Comparison of ENCODE assay signal across 16 mouse cellular contexts in genomic region chr4:47503045-47503444, GRCm38 (mm10). TPM values are rescaled to one million over a fixed set of nuclear protein-coding genes. Genes with fewer than 3 reads are reported as not detected.
DNase-seq lines count a peak whose midpoint lies in the region; ATAC-seq and TF ChIP-seq lines count a peak whose summit lies in the region.
"Had no signal": no experiment of that assay in that cellular context is flagged by ENCODE, and none has a peak within 500 bp of the region (broad histone marks: within the 10 kb centered on the region; RNA-seq: fewer than 3 reads in every experiment).

No protein-coding gene starts in this region.

- no peak overlapping the region for H3K9ac ChIP-seq in heart, embryonic 13.5 days
- H3K9ac ChIP-seq in intestine, embryonic 16.5 days (ENCODE audit: low read depth, low read length): no peak overlapping the region
- no peak overlapping the region for H3K9ac ChIP-seq in intestine, embryonic 15.5 days
- H3K9ac ChIP-seq: forebrain, embryonic 15.5 days; liver, embryonic 13.5 days; lung, embryonic 15.5 days had no signal

- TF ChIP-seq CTCF in Patski (IDR thresholded peaks at IDR 0.05): peak; percentile 10

- 0 out of 2 replicates have a peak overlapping the region, but pooled peaks have one; percentile 5 for H3K4me3 ChIP-seq in heart, embryonic 13.5 days
- H3K4me3 ChIP-seq in intestine, embryonic 16.5 days (ENCODE audit: low read length): no peak overlapping the region
- H3K4me3 ChIP-seq in intestine, embryonic 15.5 days (replicated peaks): no peak overlapping the region
- H3K4me3 ChIP-seq: erythroblast, embryonic 14.5 days; forebrain, embryonic 15.5 days; gastrocnemius, adult 2 months; heart, adult 2 months; liver, embryonic 13.5 days; lung, embryonic 15.5 days had no signal

- no peaks in the 10 kb centered on the region for H3K27me3 ChIP-seq in heart, embryonic 13.5 days (replicated peaks)
- H3K27me3 ChIP-seq in intestine, embryonic 16.5 days (replicated peaks; ENCODE audit: control insufficient read depth, insufficient read depth, low read length): no peaks in the 10 kb centered on the region
- no peaks in the 10 kb centered on the region for H3K27me3 ChIP-seq in intestine, embryonic 15.5 days (replicated peaks)
- H3K27me3 ChIP-seq in Patski: peaks cover 9% of the 10 kb centered on the region
- H3K27me3 ChIP-seq: forebrain, embryonic 15.5 days; liver, embryonic 13.5 days; lung, embryonic 15.5 days had no signal

- in situ Hi-C loops in Patski (cut with MboI; ENCODE audit: low pct_unique_long_range_greater_than_20kb): no loop called here

- H3K4me1 ChIP-seq in heart, embryonic 13.5 days: peaks cover 11% of the 10 kb centered on the region
- no peaks in the 10 kb centered on the region for H3K4me1 ChIP-seq in intestine, embryonic 16.5 days (ENCODE audit: control insufficient read depth, insufficient read depth, low read length)
- H3K4me1 ChIP-seq in intestine, embryonic 15.5 days (replicated peaks): 0 out of 2 replicates have a peak, but pooled peaks cover 1% of the 10 kb centered on the region
- H3K4me1 ChIP-seq: forebrain, embryonic 15.5 days; liver, embryonic 13.5 days; lung, embryonic 15.5 days had no signal

- no peak for DNase-seq in heart, adult 18-20 months
- peak; percentile 25 for DNase-seq in Muller cell, postnatal 12 days (ENCODE audit: inconsistent ontology term)
- no peak for DNase-seq in Patski (ENCODE audit: low read depth, low spot score)
- DNase-seq in lung, postnatal 14 days: no peak
- DNase-seq: liver, embryonic 13.5 days had no signal

- CTCF ChIA-PET in Patski (lab: Charles Lee): interaction anchor here (1.1 to 2.3 kb wide), 4 partner anchors 9 to 65 kb away, joined by 3 to 6 read pairs (median 3); partner anchors contain the start of genes Alg2 and Sec61b

- no peaks in the 10 kb centered on the region for H3K9me3 ChIP-seq in heart, embryonic 13.5 days
- H3K9me3 ChIP-seq in intestine, embryonic 16.5 days (ENCODE audit: control insufficient read depth, low read length): no peaks in the 10 kb centered on the region
- no peaks in the 10 kb centered on the region for H3K9me3 ChIP-seq in intestine, embryonic 15.5 days
- H3K9me3 ChIP-seq: forebrain, embryonic 15.5 days; liver, embryonic 13.5 days; lung, embryonic 15.5 days had no signal

- no peak for ATAC-seq in heart, embryonic 13.5 days (ENCODE audit: extremely low read depth, insufficient number of reproducible peaks, low FRiP score, low TSS enrichment)
- ATAC-seq in intestine, embryonic 16.5 days: no peak
- no peak for ATAC-seq in intestine, embryonic 15.5 days
- ATAC-seq in Patski: no peak
- ATAC-seq in inflammation-experienced regulatory T-cells, adult 6 months: no peak
- ATAC-seq: intestine, postnatal 0 days had no signal

- no peaks in the 10 kb centered on the region for H3K36me3 ChIP-seq in heart, embryonic 13.5 days
- H3K36me3 ChIP-seq in intestine, embryonic 16.5 days (ENCODE audit: control insufficient read depth, insufficient read depth, low read length): no peaks in the 10 kb centered on the region
- H3K36me3 ChIP-seq in intestine, embryonic 15.5 days: no peaks in the 10 kb centered on the region
- H3K36me3 ChIP-seq: forebrain, embryonic 15.5 days; liver, embryonic 13.5 days; lung, embryonic 15.5 days had no signal

- H3K4me2 ChIP-seq in heart, embryonic 13.5 days: peak overlapping the region; percentile 47
- H3K4me2 ChIP-seq in intestine, embryonic 16.5 days (ENCODE audit: low read depth, low read length): 0 out of 2 replicates have a peak overlapping the region, but pooled peaks have one; percentile 4
- no peak overlapping the region for H3K4me2 ChIP-seq in intestine, embryonic 15.5 days (replicated peaks)
- H3K4me2 ChIP-seq: forebrain, embryonic 15.5 days; liver, embryonic 13.5 days; lung, embryonic 15.5 days had no signal

- WGBS in heart, embryonic 13.5 days: 68% methylated on average over 6 of the region's 6 CpGs
- 77% methylated on average over 6 of the region's 6 CpGs for WGBS in intestine, embryonic 16.5 days
- WGBS in intestine, embryonic 15.5 days: 73% methylated on average over 6 of the region's 6 CpGs

- POLR2A ChIA-PET in Patski (lab: Charles Lee): no interaction called here

- no peak overlapping the region for H3K27ac ChIP-seq in heart, embryonic 13.5 days (replicated peaks)
- no peak overlapping the region for H3K27ac ChIP-seq in intestine, embryonic 16.5 days (ENCODE audit: low read length)
- no peak overlapping the region for H3K27ac ChIP-seq in intestine, embryonic 15.5 days
- H3K27ac ChIP-seq: forebrain, embryonic 15.5 days; gastrocnemius, adult 2 months; heart, adult 2 months; kidney, postnatal 0 days; liver, embryonic 13.5 days; lung, embryonic 15.5 days had no signal

RNA-seq across cellular contexts. Expression of gene Sec61b, which starts 28.6 kb away (rescaled TPM):
- 174 TPM in 2 replicates for polyA plus RNA-seq in heart, embryonic 13.5 days (2015; fragmentation: Nextera tagmentation; extraction: Ambion mirVana)
- total RNA-seq in heart, adult 18-20 months (2021): 10 to 100 TPM; 21.5 to 26.4 TPM
- polyA plus RNA-seq in intestine, embryonic 16.5 days (2015; fragmentation: Nextera tagmentation; extraction: Ambion mirVana): 404 and 418 TPM in 2 replicates
- 430 and 467 TPM in 2 replicates for polyA plus RNA-seq in intestine, embryonic 15.5 days (2015; fragmentation: Nextera tagmentation; extraction: Ambion mirVana)
- polyA plus RNA-seq in Patski (2021): 164 TPM
- polyA plus RNA-seq in inflammation-experienced regulatory T-cells, adult 6 months (2017; shearing (Covaris generic)): 100 to 1,000 TPM; 260 to 394 (median 271) TPM

RNA-seq across cellular contexts. Expression of gene Alg2, which starts 28.9 kb away (rescaled TPM):
- polyA plus RNA-seq in heart, embryonic 13.5 days (2015; fragmentation: Nextera tagmentation; extraction: Ambion mirVana): 27.5 and 27.8 TPM in 2 replicates
- total RNA-seq in heart, adult 18-20 months (2021): 1 to 10 TPM; 5.0 to 5.3 TPM
- polyA plus RNA-seq in intestine, embryonic 16.5 days (2015; fragmentation: Nextera tagmentation; extraction: Ambion mirVana): 50.6 and 52.2 TPM in 2 replicates
- polyA plus RNA-seq in intestine, embryonic 15.5 days (2015; fragmentation: Nextera tagmentation; extraction: Ambion mirVana): 54.3 and 56.0 TPM in 2 replicates
- 28.1 TPM for polyA plus RNA-seq in Patski (2021)
- 1 to 10 TPM; 8.4 to 9.2 (median 9.1) TPM for polyA plus RNA-seq in inflammation-experienced regulatory T-cells, adult 6 months (2017; shearing (Covaris generic))
